Mouse (Mus musculus) ZHBTc4 (cell line): Measurements from ENCODE around the gene Tfec.

Source experiments
- DNase-seq: peaks from one replicate; pipeline ENCODE4 v3.0.0-alpha.2; 2011; ENCODE audit warnings: low read depth, low spot score

Tfec gene

DNA sequence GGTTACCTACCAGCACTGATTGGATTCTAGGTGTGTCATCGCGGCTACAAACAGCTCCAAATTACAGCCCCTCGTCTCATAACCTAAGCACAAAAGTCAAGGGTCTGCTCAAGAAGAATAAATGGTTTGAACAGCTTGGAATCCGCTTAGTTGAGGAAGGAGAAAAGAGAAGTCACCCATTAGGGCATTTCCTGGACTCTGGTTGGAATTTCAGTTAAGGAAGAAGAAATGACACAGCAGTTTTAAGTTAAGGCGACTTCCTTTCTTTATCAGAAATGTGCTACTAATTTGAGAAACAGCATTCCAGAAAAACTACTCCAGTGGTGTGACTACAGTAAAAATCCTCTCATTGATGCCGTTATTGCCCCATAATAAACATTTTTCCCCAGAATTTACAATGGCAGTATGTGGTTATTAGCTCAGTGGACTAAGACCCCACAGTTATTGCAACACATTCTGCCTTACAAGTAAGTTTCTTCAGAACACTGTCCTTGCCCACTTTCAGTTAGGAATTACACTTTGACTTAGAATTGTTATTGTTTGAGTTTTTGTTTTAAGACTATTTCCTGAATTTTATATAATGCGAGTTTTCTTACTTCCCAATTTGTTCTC, at the start of gene Tfec:
TSS of gene Tfec (minus strand) at position 191 of the 612 bp plus-strand sequence.
- DNase-seq, result no peak

- DNase-seq, result no peak
Observed at GRCm38 (mm10) chr6:16947837-16948236, 49.6 kb upstream of the Tfec start.

DNA sequence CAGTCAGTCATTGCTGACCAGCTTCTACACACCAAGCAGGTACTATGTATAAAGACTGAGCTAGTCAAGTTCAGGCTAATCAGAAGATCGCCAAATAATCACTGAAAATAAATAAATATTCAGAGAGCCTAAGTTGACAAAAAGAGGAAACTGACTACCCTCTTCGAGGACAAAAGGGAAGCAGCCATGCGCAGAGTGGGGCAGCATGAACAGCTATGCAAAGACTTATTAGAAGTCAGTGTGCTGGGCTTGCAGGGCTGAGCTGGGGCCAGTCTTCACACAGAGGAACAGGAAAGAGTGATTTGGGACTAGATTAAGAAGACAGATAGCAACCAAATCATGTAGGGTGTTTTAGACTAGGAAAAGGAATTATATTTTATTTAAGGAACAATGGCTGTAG, 45.3 kb upstream of the Tfec start:
- no peak for DNase-seq

GRCm38 (mm10) chr6:16942433-16942832, 44.2 kb upstream of the Tfec start:
- no peak for DNase-seq

DNA sequence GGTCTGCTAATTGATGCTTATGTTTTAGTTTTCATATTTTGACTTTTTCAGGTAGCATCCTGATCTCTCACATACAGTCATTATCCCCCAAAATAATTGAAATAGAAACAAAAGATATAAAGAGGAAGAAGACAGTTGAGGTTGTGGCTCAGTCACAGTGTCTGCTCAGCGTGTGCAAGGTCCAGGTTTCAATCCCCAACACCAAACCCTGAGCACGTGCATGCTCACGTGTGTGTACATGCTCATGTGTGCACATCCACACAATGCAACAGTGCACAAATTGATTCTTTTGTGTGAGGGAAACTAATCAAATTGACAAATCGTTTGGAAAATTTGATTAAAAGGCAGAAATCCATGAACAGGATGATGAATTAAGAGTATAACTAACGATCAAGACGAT, 32.8 kb upstream of the Tfec start:
- no peak for DNase-seq

DNA sequence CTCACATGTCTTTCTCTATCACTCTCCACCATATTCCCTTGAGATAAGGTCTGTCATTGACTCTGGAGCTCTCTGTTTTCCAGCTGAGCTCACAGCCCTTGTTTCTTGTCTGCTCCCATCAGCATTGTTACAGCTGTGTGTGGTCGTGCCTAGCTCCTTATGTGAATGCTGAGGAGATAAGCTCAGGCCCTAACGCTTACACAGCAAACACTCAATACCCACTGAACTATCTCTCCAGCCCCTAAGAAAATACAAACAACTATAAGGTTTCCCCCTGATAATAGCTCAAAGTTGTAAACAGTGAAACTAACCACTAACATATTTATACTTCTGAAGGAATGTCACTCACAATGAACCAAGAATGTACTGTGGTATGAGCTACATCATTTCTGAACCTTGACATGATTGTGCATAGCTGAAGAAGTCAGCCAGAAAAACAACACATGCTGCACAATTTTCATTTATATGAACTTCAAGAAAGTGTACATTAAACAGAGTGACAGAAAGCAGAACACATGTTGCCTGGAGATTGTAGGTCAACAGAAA, 21.9 kb upstream of the Tfec start:
- DNase-seq, result no peak

- DNase-seq, result no peak
Observed at GRCm38 (mm10) chr6:16891819-16892218, 6.4 kb downstream of the Tfec start.

GRCm38 (mm10) chr6:16883537-16884307, 14.5 kb downstream of the Tfec start:
- no peak for DNase-seq

GRCm38 (mm10) chr6:16874021-16874542, 24.2 kb downstream of the Tfec start:
- DNase-seq, result no peak

- no peak for DNase-seq
Observed at GRCm38 (mm10) chr6:16870067-16870466, 28.2 kb downstream of the Tfec start.

GRCm38 (mm10) chr6:16868314-16868713, 29.9 kb downstream of the Tfec start:
- no peak for DNase-seq

- DNase-seq, result no peak
Observed at GRCm38 (mm10) chr6:16862753-16863508, 35.3 kb downstream of the Tfec start.

DNA sequence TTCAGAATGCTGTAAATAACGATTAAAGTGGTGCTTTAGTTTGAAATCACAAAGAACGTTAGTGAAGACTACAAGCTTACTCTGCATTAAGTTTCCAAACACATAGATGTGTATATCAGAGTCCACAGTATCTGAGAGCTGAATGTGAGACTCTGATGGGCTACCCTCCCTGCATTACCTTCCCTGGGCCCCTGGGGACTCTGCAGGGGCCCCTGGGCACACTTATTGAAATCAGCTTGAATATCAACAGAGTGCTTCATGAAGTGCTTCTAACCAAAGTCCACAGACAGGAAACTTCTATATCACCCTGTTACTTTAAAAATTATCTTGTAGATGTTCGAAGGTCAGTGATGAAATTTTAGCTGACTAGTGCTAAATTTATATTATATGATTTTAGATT, 36.2 kb downstream of the Tfec start:
- no peak for DNase-seq

DNA sequence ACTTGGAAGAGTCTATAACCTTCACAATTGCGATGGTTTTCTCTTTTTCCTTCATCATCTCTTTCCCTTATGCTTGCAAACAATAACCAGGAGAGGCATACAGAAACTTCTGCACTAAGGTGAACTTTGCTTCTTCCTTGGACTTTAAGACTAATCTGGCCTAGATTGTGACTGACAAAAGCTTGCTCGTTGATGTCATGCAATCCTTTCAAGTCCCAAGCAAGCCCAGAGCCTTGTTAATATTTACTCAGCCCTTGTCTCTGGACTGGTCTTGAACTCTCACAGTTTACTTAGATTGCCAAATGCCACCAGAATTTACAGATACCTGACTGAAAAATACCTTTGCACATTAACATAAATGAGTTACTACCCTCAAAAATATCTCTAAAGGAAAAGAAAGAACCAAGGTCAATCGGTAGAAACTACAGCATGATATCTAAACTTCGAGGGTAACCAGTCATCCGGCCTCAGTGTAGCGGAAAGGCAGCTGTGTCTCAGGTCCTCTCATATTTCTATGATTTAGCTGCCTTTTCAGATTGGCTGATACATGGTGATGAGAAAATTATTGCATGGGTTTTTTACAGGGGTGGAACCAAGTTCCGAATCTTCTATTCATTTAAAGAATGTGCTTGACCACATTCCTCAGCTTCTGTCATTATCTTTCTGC, 42.2 kb downstream of the Tfec start:
- DNase-seq, result no peak

- DNase-seq, result no peak
Observed at GRCm38 (mm10) chr6:16854977-16855376, 43.3 kb downstream of the Tfec start.

- no peak for DNase-seq
Observed at GRCm38 (mm10) chr6:16846521-16846920, 51.7 kb downstream of the Tfec start.

GRCm38 (mm10) chr6:16835631-16836030, 62.6 kb downstream of the Tfec start:
- DNase-seq, result no peak

GRCm38 (mm10) chr6:16828304-16828703, 69.9 kb downstream of the Tfec start:
- DNase-seq, result no peak

DNA sequence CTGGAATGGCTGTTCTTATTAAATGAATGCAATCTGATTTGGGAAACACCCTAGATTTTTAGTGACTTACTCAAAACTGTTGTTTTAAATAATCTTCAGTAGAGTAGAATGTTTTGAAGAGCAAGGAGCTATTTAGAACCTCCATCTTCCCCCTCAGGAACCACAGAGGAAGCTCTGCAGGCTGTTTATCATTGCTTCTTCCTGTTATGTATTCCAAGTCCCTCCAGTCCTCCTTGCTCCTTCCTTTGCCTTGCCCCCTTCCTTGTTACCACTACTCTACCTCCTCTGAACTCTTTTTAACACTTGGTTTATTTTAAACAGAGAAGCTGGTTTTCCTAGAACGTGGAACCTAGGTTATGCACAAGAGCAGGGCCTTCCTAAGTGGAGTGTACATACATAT, 76.3 kb downstream of the Tfec start:
- DNase-seq, result no peak

GRCm38 (mm10) chr6:16806302-16806701, 91.9 kb downstream of the Tfec start:
- DNase-seq, result no peak

DNA sequence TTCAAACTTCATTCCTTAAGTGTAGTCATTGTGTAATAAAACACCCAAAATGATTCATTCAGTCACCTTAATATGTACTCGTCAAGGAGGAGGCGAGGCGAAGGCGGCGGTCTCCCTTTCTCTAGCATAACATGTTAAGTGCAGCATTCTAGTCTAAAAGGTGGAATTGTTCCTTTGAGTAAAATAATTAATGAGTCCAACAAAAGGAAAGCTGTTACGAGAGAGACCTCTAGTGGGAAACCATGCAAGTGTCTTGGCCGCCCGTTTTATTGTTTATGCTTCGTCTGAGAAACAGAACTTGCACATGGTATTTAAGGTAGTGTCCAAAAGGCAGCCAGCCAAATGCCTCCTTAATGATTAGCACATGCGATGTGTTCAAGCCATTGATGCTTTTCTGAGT, 100.6 kb downstream of the Tfec start:
- peak; percentile 26 for DNase-seq

GRCm38 (mm10) chr6:16796914-16797313, 101.3 kb downstream of the Tfec start:
- no peak for DNase-seq
